Mouse (Mus musculus) midbrain, embryonic 11.5 days (tissue): ENCODE results near the gene Prkar1a. TPM values are rescaled to one million over a fixed set of nuclear protein-coding genes. Genes with fewer than 3 reads are reported as not detected.

Experiments
- ATAC-seq: fragments of 200-750 bp; cut with Nextera tagmentation; 2 replicates; pipeline ENCODE4 v1.8.0; 2017; ENCODE audit warnings: moderate TSS enrichment, moderate library complexity; ENCODE audit not compliant: low FRiP score
- DNase-seq: peaks from one replicate; pipeline ENCODE4 v3.0.0; 2015; ENCODE audit warnings: low spot score; ENCODE audit errors: missing footprints
- H3K27ac ChIP-seq: fragments of 300-500 bp; sonication (generic); 2 replicates; pipeline ENCODE4 v1.5.1; 2014; ENCODE audit warnings: low read depth, low read length
- H3K27me3 ChIP-seq: fragments of 300-500 bp; sonication (generic); 2 replicates; pipeline ENCODE4 v1.6.1; 2014; ENCODE audit warnings: mild to moderate bottlenecking, low read length, moderate library complexity, mixed read lengths; ENCODE audit not compliant: control insufficient read depth, insufficient read depth
- H3K36me3 ChIP-seq: fragments of 300-500 bp; sonication (generic); 2 replicates; pipeline ENCODE4 v1.6.1; 2014; ENCODE audit warnings: mild to moderate bottlenecking, low read length, moderate library complexity, mixed read lengths; ENCODE audit not compliant: control insufficient read depth, insufficient read depth
- H3K4me1 ChIP-seq: fragments of 300-500 bp; sonication (generic); 2 replicates; pipeline ENCODE4 v1.6.1; 2014; ENCODE audit warnings: low read length; ENCODE audit not compliant: control insufficient read depth, insufficient read depth
- H3K4me2 ChIP-seq: fragments of 300-500 bp; sonication (generic); 2 replicates; pipeline ENCODE4 v1.6.1; 2014; ENCODE audit warnings: mild to moderate bottlenecking, moderate library complexity
- H3K4me3 ChIP-seq: fragments of 300-500 bp; sonication (generic); 2 replicates; pipeline ENCODE4 v1.5.1; 2014; ENCODE audit warnings: low read depth, low read length
- H3K9ac ChIP-seq: fragments of 300-500 bp; sonication (generic); 2 replicates; pipeline ENCODE4 v1.6.1; 2014; ENCODE audit warnings: low read length
- H3K9me3 ChIP-seq: fragments of 300-500 bp; sonication (generic); 2 replicates; pipeline ENCODE4 v1.6.1; 2016; ENCODE audit warnings: low read length; ENCODE audit not compliant: control insufficient read depth
- WGBS: fragments of 180-500 bp; shearing (Covaris S2); extraction: QIAGEN DNeasy Blood & Tissue Kit; methylation state at CpG from one replicate; pipeline ENCODE4 v1.1.7; 2014; 5-methylcytosine and 5-hydroxymethylcytosine counted together
- polyA plus RNA-seq: library from polyadenylated mRNA; unstranded; fragments of >200 nt; fragmentation: Nextera tagmentation; extraction: Ambion mirVana; gene quantifications from 2 replicates; pipeline ENCODE4 v1.2.1, GENCODE M21; 2014

Gene Prkar1a
- polyA plus RNA-seq, 1 experiment from 2014 or later: 435 TPM

- WGBS: 48% methylated on average over 3 of the region's 3 CpGs
- ATAC-seq: no peak
- DNase-seq: no peak
Observed at GRCm38 (mm10) chr11:109692737-109693136, 43.5 kb downstream of the Prkar1a start.

GRCm38 (mm10) chr11:109696519-109696918 lies 47.3 kb downstream of the Prkar1a start:
- Histone ChIP-seq H3K27ac (no peak overlapping the region), H3K4me1 (no peaks in the 10 kb centered on the region), H3K4me2 (no peak overlapping the region), H3K9me3 (no peaks in the 10 kb centered on the region), H3K27me3 (no peaks in the 10 kb centered on the region), H3K9ac (no peak overlapping the region), H3K4me3 (no peak overlapping the region), H3K36me3 (no peaks in the 10 kb centered on the region)
- 89% methylated on average over 4 of the region's 4 CpGs for WGBS
- DNase-seq (no peak), ATAC-seq (no peak)

More at GRCm38 (mm10) chr11:109692737-109693136, 43.5 kb downstream of the Prkar1a start:
- Histone ChIP-seq H3K9me3 (no peaks in the 10 kb centered on the region), H3K27me3 (no peaks in the 10 kb centered on the region), H3K4me3 (no peak overlapping the region), H3K9ac (no peak overlapping the region), H3K36me3 (no peaks in the 10 kb centered on the region), H3K4me1 (no peaks in the 10 kb centered on the region), H3K4me2 (no peak overlapping the region), H3K27ac (no peak overlapping the region)

- DNase-seq: peak; percentile 62
- ATAC-seq: no peak
- Histone ChIP-seq H3K4me1 (no peaks in the 10 kb centered on the region), H3K36me3 (no peaks in the 10 kb centered on the region), H3K27me3 (no peaks in the 10 kb centered on the region), H3K9me3 (no peaks in the 10 kb centered on the region), H3K27ac (no peak overlapping the region), H3K9ac (no peak overlapping the region), H3K4me3 (no peak overlapping the region), H3K4me2 (no peak overlapping the region)
- WGBS: 91% methylated on average over 5 of the region's 5 CpGs
Observed at GRCm38 (mm10) chr11:109697089-109697643, 48.0 kb downstream of the Prkar1a start.

- H3K27ac ChIP-seq: no peak overlapping the region
- H3K36me3 ChIP-seq: no peaks in the 10 kb centered on the region
- 88% methylated on average over 10 of the region's 10 CpGs for WGBS
- no peak overlapping the region for H3K4me3 ChIP-seq
- ATAC-seq (no peak), DNase-seq (peak; percentile 19)
- H3K9me3 ChIP-seq: no peaks in the 10 kb centered on the region
- no peaks in the 10 kb centered on the region for H3K4me1 ChIP-seq
- H3K4me2 ChIP-seq: no peak overlapping the region
- no peaks in the 10 kb centered on the region for H3K27me3 ChIP-seq
- H3K9ac ChIP-seq: no peak overlapping the region
Observed at GRCm38 (mm10) chr11:109698740-109699139, 49.5 kb downstream of the Prkar1a start.

GRCm38 (mm10) chr11:109699784-109700183 lies 50.6 kb downstream of the Prkar1a start:
- Histone ChIP-seq H3K27me3 (no peaks in the 10 kb centered on the region), H3K27ac (no peak overlapping the region), H3K4me1 (no peaks in the 10 kb centered on the region), H3K4me3 (no peak overlapping the region), H3K36me3 (no peaks in the 10 kb centered on the region), H3K4me2 (no peak overlapping the region), H3K9ac (no peak overlapping the region), H3K9me3 (no peaks in the 10 kb centered on the region)
- WGBS: 53% methylated on average over 2 of the region's 2 CpGs
- ATAC-seq (no peak), DNase-seq (peak; percentile 23)

- 89% methylated on average over 6 of the region's 6 CpGs for WGBS
- DNase-seq: peak; percentile 73
- no peaks in the 10 kb centered on the region for H3K36me3 ChIP-seq
- no peak overlapping the region for H3K4me2 ChIP-seq
- H3K9ac ChIP-seq: no peak overlapping the region
- no peaks in the 10 kb centered on the region for H3K4me1 ChIP-seq
- H3K27ac ChIP-seq: no peak overlapping the region
- no peak overlapping the region for H3K4me3 ChIP-seq
- H3K9me3 ChIP-seq: no peaks in the 10 kb centered on the region
- ATAC-seq: no peak
- no peaks in the 10 kb centered on the region for H3K27me3 ChIP-seq
Observed at GRCm38 (mm10) chr11:109700761-109701160, 51.6 kb downstream of the Prkar1a start.

GRCm38 (mm10) chr11:109702031-109702815 lies 53.0 kb downstream of the Prkar1a start:
- WGBS: 51% methylated on average over 10 of the region's 10 CpGs
- H3K4me3 ChIP-seq: no peak overlapping the region
- no peaks in the 10 kb centered on the region for H3K9me3 ChIP-seq
- H3K27ac ChIP-seq: no peak overlapping the region
- H3K27me3 ChIP-seq: no peaks in the 10 kb centered on the region
- no peak for ATAC-seq
- no peak overlapping the region for H3K9ac ChIP-seq
- no peak overlapping the region for H3K4me2 ChIP-seq
- no peaks in the 10 kb centered on the region for H3K4me1 ChIP-seq
- H3K36me3 ChIP-seq: no peaks in the 10 kb centered on the region
- DNase-seq: peak; percentile 77

GRCm38 (mm10) chr11:109703845-109704244 lies 54.6 kb downstream of the Prkar1a start:
- H3K9ac ChIP-seq: no peak overlapping the region
- no peaks in the 10 kb centered on the region for H3K36me3 ChIP-seq
- WGBS: 81% methylated on average over 9 of the region's 9 CpGs

More at GRCm38 (mm10) chr11:109703845-109704244, 54.6 kb downstream of the Prkar1a start:
- no peak for ATAC-seq
- peak; percentile 31 for DNase-seq
- Histone ChIP-seq H3K27me3 (no peaks in the 10 kb centered on the region), H3K9me3 (no peaks in the 10 kb centered on the region), H3K4me3 (no peak overlapping the region), H3K4me2 (no peak overlapping the region), H3K27ac (no peak overlapping the region), H3K4me1 (no peaks in the 10 kb centered on the region)
